Mouse (Mus musculus) limb, embryonic 12.5 days (tissue): ENCODE measurements at regions not wholly inside any gene's neighbourhood (a gene's known extent, or its start where the extent isn't known, plus 50 kb on each side); places are given as distances from the start of the nearest gene placed in this dataset.

Experiments
- ATAC-seq: fragments of 200-750 bp; cut with Nextera tagmentation; 2 replicates; pipeline ENCODE4 v1.8.0; 2017; ENCODE audit warnings: low read depth, moderate TSS enrichment; ENCODE audit not compliant: insufficient number of reproducible peaks, insufficient read depth, low FRiP score, low TSS enrichment
- H3K27ac ChIP-seq: fragments of 300-500 bp; sonication (generic); 2 replicates; pipeline ENCODE4 v1.5.1; 2016; ENCODE audit warnings: mild to moderate bottlenecking, moderate library complexity
- H3K27me3 ChIP-seq: fragments of 300-500 bp; sonication (generic); 2 replicates; pipeline ENCODE4 v1.6.1; 2016; ENCODE audit warnings: mild to moderate bottlenecking, moderate library complexity
- H3K36me3 ChIP-seq: fragments of 300-500 bp; sonication (generic); 2 replicates; pipeline ENCODE4 v1.6.1; 2016; ENCODE audit warnings: mild to moderate bottlenecking, moderate library complexity
- H3K4me1 ChIP-seq: fragments of 300-500 bp; sonication (generic); replicated peaks from 2 replicates; pipeline ENCODE4 v1.6.1; 2016
- H3K4me2 ChIP-seq: fragments of 300-500 bp; sonication (generic); 2 replicates; pipeline ENCODE4 v1.6.1; 2016; ENCODE audit warnings: mild to moderate bottlenecking, moderate library complexity
- H3K4me3 ChIP-seq: fragments of 300-500 bp; sonication (generic); replicated peaks from 2 replicates; pipeline ENCODE4 v1.5.1; 2016; ENCODE audit warnings: mild to moderate bottlenecking
- H3K9ac ChIP-seq: fragments of 300-500 bp; sonication (generic); replicated peaks from 2 replicates; pipeline ENCODE4 v1.6.1; 2016; ENCODE audit warnings: mild to moderate bottlenecking, moderate library complexity
- H3K9me3 ChIP-seq: fragments of 300-500 bp; sonication (generic); 2 replicates; pipeline ENCODE4 v1.6.1; 2016; ENCODE audit warnings: mild to moderate bottlenecking, moderate library complexity
- WGBS: fragments of 180-500 bp; shearing (Covaris S2); methylation state at CpG from one replicate; pipeline ENCODE4 v1.1.7; 2016; 5-methylcytosine and 5-hydroxymethylcytosine counted together

GRCm38 (mm10) chr12:52389552-52389951 lies 114.2 kb upstream of the Arhgap5 start:
- H3K27ac ChIP-seq, result no peak overlapping the region
- no peak for ATAC-seq

DNA sequence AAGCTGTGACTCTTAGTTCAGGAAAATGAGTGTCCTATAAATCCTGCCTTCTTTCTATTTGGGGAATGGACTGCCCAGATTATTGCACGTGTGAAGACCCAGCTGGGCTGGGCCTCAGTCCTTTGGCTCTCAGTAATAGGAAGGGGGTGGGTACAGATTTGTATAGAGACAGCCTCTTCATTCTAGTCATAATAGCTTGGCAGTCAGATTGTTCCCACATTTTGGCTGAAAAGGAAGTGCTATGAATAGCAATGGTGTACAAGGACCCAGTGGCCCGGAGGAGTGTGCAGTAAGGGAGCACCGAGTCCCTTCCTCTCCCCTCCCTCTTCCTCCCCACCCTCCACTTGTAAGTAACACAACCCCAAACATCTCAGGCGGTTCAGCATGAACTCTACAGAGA lies 113.5 kb upstream of the Arhgap5 start:
- H3K9me3 ChIP-seq, result no peaks in the 10 kb centered on the region
- no peaks in the 10 kb centered on the region; the same call in 1 of the 2 replicates for H3K27me3 ChIP-seq
- H3K27ac ChIP-seq, result no peak overlapping the region
- H3K9ac ChIP-seq, result no peak overlapping the region
- no peak for ATAC-seq
- H3K4me3 ChIP-seq, result no peak overlapping the region
- H3K4me1 ChIP-seq, result no peaks in the 10 kb centered on the region
- 70% methylated on average over 4 of the region's 4 CpGs for WGBS
- no peak overlapping the region for H3K4me2 ChIP-seq
- H3K36me3 ChIP-seq, result no peaks in the 10 kb centered on the region

More at GRCm38 (mm10) chr12:52389552-52389951, 114.2 kb upstream of the Arhgap5 start:
- WGBS, result 60% methylated on average over 5 of the region's 5 CpGs
- Histone ChIP-seq H3K27me3 (no peaks in the 10 kb centered on the region; the same call in 1 of the 2 replicates), H3K4me1 (0 out of 2 replicates have a peak, but pooled peaks cover 3% of the 10 kb centered on the region), H3K4me3 (no peak overlapping the region), H3K4me2 (no peak overlapping the region), H3K36me3 (no peaks in the 10 kb centered on the region), H3K9me3 (no peaks in the 10 kb centered on the region), H3K9ac (no peak overlapping the region)

DNA sequence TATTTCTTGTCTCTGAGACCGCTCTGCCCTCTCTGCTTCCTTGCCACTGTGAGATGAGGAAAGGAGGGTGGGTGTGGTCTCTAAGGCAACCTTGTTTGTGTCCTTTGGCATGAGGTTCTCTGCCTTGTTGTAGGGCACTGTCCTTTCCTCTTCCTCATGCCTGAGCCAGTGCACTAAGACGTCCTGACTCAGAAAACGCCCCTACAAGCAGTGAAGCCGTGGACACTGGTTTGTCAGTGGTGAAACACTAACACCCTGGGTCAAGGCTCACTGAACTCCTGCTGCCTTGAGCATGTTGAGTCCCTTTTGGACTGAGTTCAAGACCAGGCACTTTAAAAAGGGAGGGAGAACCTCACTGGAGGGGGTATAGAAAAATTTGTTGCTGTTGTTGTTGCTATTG lies 111.1 kb upstream of the Arhgap5 start:
- Histone ChIP-seq H3K27me3 (no peaks in the 10 kb centered on the region; the same call in 1 of the 2 replicates), H3K4me1 (peaks cover 9% of the 10 kb centered on the region), H3K9ac (no peak overlapping the region), H3K4me3 (no peak overlapping the region), H3K4me2 (no peak overlapping the region), H3K27ac (no peak overlapping the region), H3K36me3 (no peaks in the 10 kb centered on the region), H3K9me3 (no peaks in the 10 kb centered on the region)
- WGBS, result 82% methylated on average over 4 of the region's 4 CpGs
- ATAC-seq, result no peak

GRCm38 (mm10) chr12:52393981-52394718 lies 109.6 kb upstream of the Arhgap5 start:
- H3K27me3 ChIP-seq, result no peaks in the 10 kb centered on the region; the same call in 1 of the 2 replicates
- peaks cover 13% of the 10 kb centered on the region for H3K4me1 ChIP-seq
- no peaks in the 10 kb centered on the region for H3K36me3 ChIP-seq
- H3K4me2 ChIP-seq, result no peak overlapping the region
- no peak overlapping the region for H3K27ac ChIP-seq
- H3K4me3 ChIP-seq, result no peak overlapping the region
- H3K9me3 ChIP-seq, result no peaks in the 10 kb centered on the region
- ATAC-seq, result no peak
- WGBS, result 84% methylated on average over 15 of the region's 15 CpGs
- H3K9ac ChIP-seq, result no peak overlapping the region

DNA sequence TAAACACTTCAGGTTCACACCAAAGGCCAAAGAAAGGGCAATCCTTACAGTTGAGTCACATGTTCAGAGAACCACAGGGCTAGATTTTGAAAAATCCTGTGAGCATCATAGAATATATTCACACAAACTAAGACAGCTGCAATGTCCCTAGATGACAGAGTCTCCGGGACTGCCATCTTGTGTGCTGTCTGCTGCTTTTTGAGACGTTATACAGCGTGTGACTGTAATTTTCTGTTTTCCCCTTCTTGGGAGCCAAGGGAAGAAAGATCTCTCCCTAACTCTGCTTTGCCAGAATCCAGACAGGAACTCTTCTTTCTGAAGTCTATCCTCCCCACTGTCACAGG lies 109.1 kb upstream of the Arhgap5 start:
- no peak overlapping the region for H3K4me2 ChIP-seq
- no peak overlapping the region for H3K9ac ChIP-seq
- H3K27ac ChIP-seq, result no peak overlapping the region
- H3K27me3 ChIP-seq, result no peaks in the 10 kb centered on the region; the same call in 1 of the 2 replicates
- peaks cover 13% of the 10 kb centered on the region for H3K4me1 ChIP-seq
- 89% methylated on average over 3 of the region's 3 CpGs for WGBS
- H3K36me3 ChIP-seq, result no peaks in the 10 kb centered on the region
- ATAC-seq, result no peak
- no peaks in the 10 kb centered on the region for H3K9me3 ChIP-seq
- no peak overlapping the region for H3K4me3 ChIP-seq

DNA sequence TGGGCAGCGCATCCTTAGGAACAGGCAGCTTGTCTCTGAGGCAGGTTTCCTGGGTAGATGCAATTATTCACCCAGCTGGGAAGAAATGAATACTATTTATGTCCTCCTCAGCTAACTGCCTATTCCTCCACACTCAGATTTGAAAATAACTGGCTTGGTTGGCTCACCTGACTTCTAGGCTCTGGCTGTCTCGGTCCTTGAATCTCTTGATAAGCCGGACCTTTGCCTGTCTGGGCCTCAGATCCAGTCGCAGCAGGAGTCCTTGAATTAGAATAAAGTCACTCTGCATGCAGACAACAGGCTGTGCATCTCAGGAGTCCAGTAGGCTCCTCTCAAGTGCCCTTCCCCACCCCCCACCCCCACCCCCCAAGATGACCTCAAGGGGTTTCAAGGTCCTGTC lies 108.7 kb upstream of the Arhgap5 start:
- no peak overlapping the region for H3K4me3 ChIP-seq
- peaks cover 13% of the 10 kb centered on the region for H3K4me1 ChIP-seq
- no peak overlapping the region for H3K4me2 ChIP-seq
- ATAC-seq, result no peak
- H3K27me3 ChIP-seq, result no peaks in the 10 kb centered on the region; the same call in 1 of the 2 replicates
- WGBS, result 76% methylated on average over 4 of the region's 4 CpGs
- H3K9me3 ChIP-seq, result no peaks in the 10 kb centered on the region
- H3K36me3 ChIP-seq, result no peaks in the 10 kb centered on the region
- H3K27ac ChIP-seq, result no peak overlapping the region
- H3K9ac ChIP-seq, result no peak overlapping the region

GRCm38 (mm10) chr12:52396178-52396841 lies 107.5 kb upstream of the Arhgap5 start:
- no peaks in the 10 kb centered on the region; the same call in 1 of the 2 replicates for H3K27me3 ChIP-seq
- no peaks in the 10 kb centered on the region for H3K9me3 ChIP-seq
- no peaks in the 10 kb centered on the region for H3K36me3 ChIP-seq
- H3K4me3 ChIP-seq, result no peak overlapping the region
- no peak overlapping the region for H3K4me2 ChIP-seq
- ATAC-seq, result no peak
- H3K27ac ChIP-seq, result no peak overlapping the region
- 37% methylated on average over 14 of the region's 14 CpGs for WGBS
- peaks cover 13% of the 10 kb centered on the region for H3K4me1 ChIP-seq
- H3K9ac ChIP-seq, result no peak overlapping the region

DNA sequence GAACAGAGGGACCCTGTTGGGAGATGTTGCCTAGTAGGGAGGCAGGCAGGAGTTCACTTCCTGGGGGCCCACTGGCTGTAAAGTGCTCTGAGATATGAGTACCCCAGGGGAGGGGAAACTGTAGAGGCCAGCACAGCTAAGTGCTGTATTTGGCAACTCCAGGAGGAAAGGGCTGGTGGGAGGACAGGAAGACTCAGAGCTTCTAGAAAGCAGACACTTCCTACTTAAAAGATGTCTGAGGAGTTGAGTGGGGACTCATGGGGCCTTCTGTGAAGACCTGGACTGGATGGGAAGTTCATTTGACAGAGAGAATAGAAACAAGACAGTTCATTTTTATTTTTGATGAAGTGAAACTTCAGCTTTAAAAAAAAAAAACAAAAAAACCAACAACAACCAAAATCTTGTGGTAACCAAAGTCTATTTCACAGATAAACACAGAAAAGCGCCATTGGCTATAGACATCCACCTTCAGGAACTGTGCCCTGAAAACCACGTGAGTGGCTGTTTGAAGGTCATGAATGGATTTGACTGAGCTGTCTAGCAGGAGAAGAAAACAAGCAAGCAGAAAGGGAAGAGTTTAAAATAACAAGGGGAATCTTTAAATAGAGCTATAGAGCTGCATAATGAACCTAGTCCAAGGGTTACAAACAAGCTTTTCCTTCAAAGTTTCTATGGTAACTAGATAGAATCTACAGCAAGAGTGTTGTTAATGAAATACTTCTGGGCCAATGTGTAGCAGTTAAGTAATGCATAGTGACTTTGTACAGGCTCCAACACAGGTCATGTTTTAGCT lies 105.9 kb upstream of the Arhgap5 start:
- no peak overlapping the region for H3K9ac ChIP-seq
- no peak overlapping the region for H3K4me2 ChIP-seq
- H3K4me1 ChIP-seq, result peaks cover 13% of the 10 kb centered on the region
- no peak for ATAC-seq
- no peak overlapping the region for H3K4me3 ChIP-seq
- no peaks in the 10 kb centered on the region for H3K36me3 ChIP-seq
- H3K9me3 ChIP-seq, result no peaks in the 10 kb centered on the region
- no peaks in the 10 kb centered on the region; the same call in 1 of the 2 replicates for H3K27me3 ChIP-seq
- no peak overlapping the region for H3K27ac ChIP-seq
- 77% methylated on average over 2 of the region's 2 CpGs for WGBS

GRCm38 (mm10) chr12:52398511-52398975 lies 105.2 kb upstream of the Arhgap5 start:
- Histone ChIP-seq H3K27ac (no peak overlapping the region), H3K9ac (no peak overlapping the region), H3K4me2 (no peak overlapping the region), H3K4me1 (peaks cover 13% of the 10 kb centered on the region), H3K27me3 (no peaks in the 10 kb centered on the region; the same call in 1 of the 2 replicates), H3K9me3 (no peaks in the 10 kb centered on the region), H3K36me3 (no peaks in the 10 kb centered on the region), H3K4me3 (no peak overlapping the region)
- no peak for ATAC-seq
- 78% methylated on average over 6 of the region's 6 CpGs for WGBS

DNA sequence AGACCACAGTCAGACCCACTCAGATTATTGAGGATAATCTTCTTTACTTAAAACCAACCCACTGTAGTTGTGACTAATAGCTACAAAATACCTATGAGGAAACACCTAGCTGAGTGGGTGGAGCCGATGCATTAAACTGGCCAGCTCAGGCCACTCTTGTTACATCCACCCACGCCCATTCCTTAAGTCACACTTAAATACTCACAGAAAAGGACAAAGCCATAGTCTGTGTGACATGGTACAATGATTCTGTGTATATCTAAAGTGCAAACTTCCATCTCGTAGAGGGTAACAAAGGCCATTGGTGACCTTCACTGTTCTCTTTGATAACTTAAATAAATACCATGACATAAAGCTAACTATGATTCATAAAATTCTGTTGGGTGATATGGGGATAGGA lies 103.7 kb upstream of the Arhgap5 start:
- peaks cover 13% of the 10 kb centered on the region for H3K4me1 ChIP-seq
- H3K4me3 ChIP-seq, result no peak overlapping the region
- 84% methylated on average over 3 of the region's 3 CpGs for WGBS

DNA sequence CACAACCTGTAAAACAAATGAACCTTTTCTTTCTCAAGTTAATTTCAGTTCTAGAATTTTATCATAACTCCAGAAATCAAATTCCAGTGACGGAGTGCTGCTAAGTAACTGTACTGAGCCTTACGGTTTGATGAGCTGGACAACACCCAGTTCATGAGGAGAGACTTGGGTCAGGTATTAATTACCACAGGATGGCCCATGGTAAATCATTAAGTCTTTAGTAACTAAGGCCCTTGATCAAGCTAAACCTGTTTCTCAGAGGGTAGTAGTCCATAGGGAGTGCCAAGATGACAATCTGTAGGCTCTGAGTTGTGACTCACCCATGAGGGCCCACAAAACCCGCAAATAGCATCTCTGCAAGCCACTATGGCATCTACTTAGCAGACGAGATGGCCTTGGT lies 101.1 kb upstream of the Arhgap5 start:
- H3K9ac ChIP-seq, result no peak overlapping the region
- H3K4me2 ChIP-seq, result no peak overlapping the region
- no peaks in the 10 kb centered on the region for H3K36me3 ChIP-seq
- no peaks in the 10 kb centered on the region for H3K9me3 ChIP-seq
- 94% methylated on average over 4 of the region's 4 CpGs for WGBS
- H3K4me1 ChIP-seq, result 0 out of 2 replicates have a peak, but pooled peaks cover 4% of the 10 kb centered on the region
- H3K27me3 ChIP-seq, result no peaks in the 10 kb centered on the region
- no peak for ATAC-seq
- H3K27ac ChIP-seq, result no peak overlapping the region
- no peak overlapping the region for H3K4me3 ChIP-seq

More for the DNA sequence above, 103.7 kb upstream of the Arhgap5 start:
- Histone ChIP-seq H3K27ac (no peak overlapping the region), H3K36me3 (no peaks in the 10 kb centered on the region), H3K9ac (no peak overlapping the region), H3K27me3 (no peaks in the 10 kb centered on the region), H3K9me3 (no peaks in the 10 kb centered on the region), H3K4me2 (no peak overlapping the region)
- ATAC-seq, result no peak
